In genomic region chr16:74065958-74066357, GRCm38 (mm10) we compare ENCODE assay signal across 21 mouse cellular contexts.
"Had no signal": no experiment of that assay in that cellular context is flagged by ENCODE, and none has a peak within 500 bp of the region (broad histone marks: within the 10 kb centered on the region; RNA-seq: fewer than 3 reads in every experiment).

No protein-coding gene starts in this region.

- H3K27me3 ChIP-seq: limb, embryonic 13.5 days; liver, embryonic 12.5 days; liver, embryonic 15.5 days; midbrain, embryonic 12.5 days had no signal

- H3K9me3 ChIP-seq: limb, embryonic 10.5 days; limb, embryonic 13.5 days; liver, embryonic 12.5 days; liver, embryonic 15.5 days; midbrain, embryonic 12.5 days had no signal

- H3K36me3 ChIP-seq: limb, embryonic 10.5 days; limb, embryonic 13.5 days; liver, embryonic 12.5 days; liver, embryonic 15.5 days; midbrain, embryonic 12.5 days had no signal

- H3K4me3 ChIP-seq: layer of hippocampus, adult 2 months; limb, embryonic 10.5 days; limb, embryonic 13.5 days; liver, embryonic 12.5 days; liver, embryonic 15.5 days; midbrain, embryonic 12.5 days; myocyte had no signal

- DNase-seq: kidney, postnatal 25 days; layer of hippocampus, adult 9-11 months; liver; lung, adult 18-20 months; lung, postnatal 14 days; right cerebral cortex, adult 18-20 months; right cerebral cortex, postnatal 14 days; right cerebral cortex, postnatal 4 days; thymus, adult 2 months; thymus, postnatal 14 days; thymus, postnatal 4 days had no signal

- H3K4me1 ChIP-seq: liver, embryonic 12.5 days; liver, embryonic 15.5 days had no signal

- ATAC-seq: liver, embryonic 12.5 days had no signal

- H3K27ac ChIP-seq: kidney, postnatal 0 days; layer of hippocampus, adult 2 months; limb, embryonic 10.5 days; limb, embryonic 13.5 days; liver, embryonic 12.5 days; liver, embryonic 15.5 days; macrophage; midbrain, embryonic 12.5 days; stomach, postnatal 0 days had no signal

- H3K9ac ChIP-seq: limb, embryonic 13.5 days; liver, embryonic 12.5 days; liver, embryonic 15.5 days; midbrain, embryonic 12.5 days had no signal

- H3K4me2 ChIP-seq: limb, embryonic 13.5 days; liver, embryonic 12.5 days; liver, embryonic 15.5 days; midbrain, embryonic 12.5 days had no signal
